Mouse (Mus musculus) heart, embryonic 16.5 days (tissue): ENCODE measurements around the gene Olfr1506. TPM values are rescaled to one million over a fixed set of nuclear protein-coding genes. Genes with fewer than 3 reads are reported as not detected.

Experiments used
- polyA plus RNA-seq: library from polyadenylated mRNA; unstranded; fragments of >200 nt; fragmentation: Nextera tagmentation; extraction: Ambion mirVana; gene quantifications from 2 replicates; pipeline ENCODE4 v1.2.1, GENCODE M21; 2015

The Olfr1506 gene
- polyA plus RNA-seq, 1 experiment from 2014 or later: not detected

Other genes starting within 250 kb of the Olfr1506 start
- not detected in 2 replicates for gene Olfr1261, start 233.3 kb downstream of the Olfr1506 start, polyA plus RNA-seq
- gene Olfr1262, start 224.3 kb downstream of the Olfr1506 start, polyA plus RNA-seq: not detected in 2 replicates
- gene Olfr1263, start 212.4 kb downstream of the Olfr1506 start, polyA plus RNA-seq: not detected in 2 replicates
- gene Olfr1264, start 198.9 kb downstream of the Olfr1506 start, polyA plus RNA-seq: not detected in 2 replicates
- gene Olfr1265, start 189.2 kb downstream of the Olfr1506 start, polyA plus RNA-seq: not detected in 2 replicates
- gene Olfr140, start 160.9 kb downstream of the Olfr1506 start, polyA plus RNA-seq: not detected in 2 replicates
- not detected in 2 replicates for gene Olfr1269, start 103.1 kb downstream of the Olfr1506 start, polyA plus RNA-seq
- gene Olfr32, start 82.2 kb downstream of the Olfr1506 start, polyA plus RNA-seq: not detected in 2 replicates
- not detected in 2 replicates for gene Olfr1270, start 71.4 kb downstream of the Olfr1506 start, polyA plus RNA-seq
- gene Olfr142, start 33.1 kb upstream of the Olfr1506 start, polyA plus RNA-seq: not detected in 2 replicates
- not detected in 2 replicates for gene Olfr1271, start 46.5 kb upstream of the Olfr1506 start, polyA plus RNA-seq
- not detected in 2 replicates for gene Olfr1272, start 68.3 kb upstream of the Olfr1506 start, polyA plus RNA-seq
- gene Gm13769, start 97.7 kb upstream of the Olfr1506 start, polyA plus RNA-seq: 0.06 TPM in 1 of 2 replicates, not detected in the other
- gene Olfr1274-ps, start 174.2 kb upstream of the Olfr1506 start, polyA plus RNA-seq: not detected in 2 replicates